Comparison of ENCODE assay signal across 19 mouse cellular contexts in the genomic region with DNA sequence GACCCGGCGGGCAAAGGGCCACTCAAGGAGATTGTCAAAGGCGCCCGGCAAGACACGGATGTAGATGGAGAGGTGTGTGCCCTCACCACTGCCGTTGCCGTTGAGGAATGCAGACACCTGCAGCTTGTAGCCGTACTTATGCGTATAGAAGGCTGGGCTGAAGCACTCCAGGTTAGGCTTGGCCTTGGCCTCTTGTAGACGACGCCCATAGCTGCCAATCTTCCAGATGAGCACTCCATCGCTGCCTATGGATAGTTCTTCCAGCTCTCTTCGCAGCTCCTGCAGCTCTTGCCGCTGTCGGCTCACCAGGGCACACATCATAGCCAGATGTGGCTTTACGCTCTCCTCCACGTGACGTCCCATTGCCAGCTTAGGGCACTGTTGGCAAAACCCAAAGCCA. TPM values are rescaled to one million over a fixed set of nuclear protein-coding genes. Genes with fewer than 3 reads are reported as not detected.
DNase-seq lines count a peak whose midpoint lies in the region; ATAC-seq lines count a peak whose summit lies in the region.
"Had no signal": no experiment of that assay in that cellular context is flagged by ENCODE, and none has a peak within 500 bp of the region (broad histone marks: within the 10 kb centered on the region; RNA-seq: fewer than 3 reads in every experiment).

No protein-coding gene starts in this region.

- peaks cover 45% of the 10 kb centered on the region for H3K4me1 ChIP-seq in heart, embryonic 10.5 days
- peaks cover 68% of the 10 kb centered on the region for H3K4me1 ChIP-seq in neural tube, embryonic 13.5 days (replicated peaks)

- no peak overlapping the region for H3K27ac ChIP-seq in heart, embryonic 10.5 days
- H3K27ac ChIP-seq in neural tube, embryonic 13.5 days (replicated peaks): 0 out of 2 replicates have a peak overlapping the region, but pooled peaks have one; percentile 38

- no peak for ATAC-seq in neural tube, embryonic 13.5 days (ENCODE audit: low read depth)
- ATAC-seq in granulocyte monocyte progenitor cell, adult 5-6 weeks (replicated peaks; ENCODE audit: poor library complexity, severe bottlenecking): no peak
- ATAC-seq: activated CD4-positive, CD25-positive, alpha-beta regulatory T cell, adult 4 months; inflammation-experienced regulatory T-cells, adult 6 months; midbrain, embryonic 16.5 days had no signal

- H3K9ac ChIP-seq in neural tube, embryonic 13.5 days: no peak overlapping the region
- H3K9ac ChIP-seq: forebrain, embryonic 12.5 days had no signal

- peaks cover 80% of the 10 kb centered on the region for H3K36me3 ChIP-seq in heart, embryonic 10.5 days
- H3K36me3 ChIP-seq in neural tube, embryonic 13.5 days: peaks cover 72% of the 10 kb centered on the region

- no peak overlapping the region for H3K4me3 ChIP-seq in heart, embryonic 10.5 days
- H3K4me3 ChIP-seq in neural tube, embryonic 13.5 days: no peak overlapping the region
- H3K4me3 ChIP-seq: forebrain, embryonic 12.5 days had no signal

- H3K27me3 ChIP-seq in heart, embryonic 10.5 days (ENCODE audit: insufficient read depth, poor library complexity, severe bottlenecking): no peaks in the 10 kb centered on the region
- no peaks in the 10 kb centered on the region for H3K27me3 ChIP-seq in neural tube, embryonic 13.5 days
- H3K27me3 ChIP-seq: forebrain, embryonic 12.5 days had no signal

- WGBS in heart, embryonic 10.5 days: 92% methylated on average over 18 of the region's 18 CpGs
- 90% methylated on average over 18 of the region's 18 CpGs for WGBS in neural tube, embryonic 13.5 days

- DNase-seq in heart, adult 11 months: peak; percentile 91
- no peak for DNase-seq in heart, embryonic 10.5 days (ENCODE audit: low spot score)
- DNase-seq in kidney, postnatal 10 days: peak; percentile 25
- DNase-seq in kidney, adult 9 months: no peak
- no peak for DNase-seq in neural tube, embryonic 10.5 days (ENCODE audit: extremely low spot score, low spot score)
- no peak for DNase-seq in spleen, postnatal 36 days (ENCODE audit: low spot score in 2 of 2)
- DNase-seq: adrenal gland, postnatal 25 days; B cell, adult 2 months; cerebellum, adult 18-20 months; cerebellum, postnatal 36 days; gastrocnemius, postnatal 10 days; thymus, postnatal 25 days had no signal

- H3K4me2 ChIP-seq in neural tube, embryonic 13.5 days: no peak overlapping the region
- H3K4me2 ChIP-seq: forebrain, embryonic 12.5 days had no signal

- no peaks in the 10 kb centered on the region for H3K9me3 ChIP-seq in heart, embryonic 10.5 days
- H3K9me3 ChIP-seq in neural tube, embryonic 13.5 days: no peaks in the 10 kb centered on the region
- H3K9me3 ChIP-seq: forebrain, embryonic 12.5 days; megakaryocyte, embryonic 14.5 days had no signal

RNA-seq across cellular contexts. Expression of gene Traf4, which starts 5.2 kb away (rescaled TPM):
- polyA plus RNA-seq in heart, embryonic 10.5 days (2016; fragmentation: Nextera tagmentation; extraction: Ambion mirVana): 57.9 and 88.7 TPM in 2 replicates
- polyA plus RNA-seq in neural tube, embryonic 13.5 days (2015; fragmentation: Nextera tagmentation; extraction: Ambion mirVana): 128 and 131 TPM in 2 replicates
- 4.9 and 7.3 TPM in 2 replicates for total RNA-seq in granulocyte monocyte progenitor cell, adult 5-6 weeks (2014; fragmentation: Nextera tagmentation)
- total RNA-seq in granulocyte monocyte progenitor cell, adult 5-6 weeks (2017): 2.8 and 3.6 TPM in 2 replicates

RNA-seq across cellular contexts. Expression of gene Nek8, which starts 16.3 kb away (rescaled TPM):
- polyA plus RNA-seq in heart, embryonic 10.5 days (2016; fragmentation: Nextera tagmentation; extraction: Ambion mirVana): 15.3 and 16.5 TPM in 2 replicates
- 8.2 and 8.3 TPM in 2 replicates for polyA plus RNA-seq in neural tube, embryonic 13.5 days (2015; fragmentation: Nextera tagmentation; extraction: Ambion mirVana)
- total RNA-seq in granulocyte monocyte progenitor cell, adult 5-6 weeks (2014; fragmentation: Nextera tagmentation): 3.5 and 14.4 TPM in 2 replicates
- 5.8 and 6.1 TPM in 2 replicates for total RNA-seq in granulocyte monocyte progenitor cell, adult 5-6 weeks (2017)

RNA-seq across cellular contexts. Expression of gene Tlcd1, which starts 16.3 kb away (rescaled TPM):
- polyA plus RNA-seq in heart, embryonic 10.5 days (2016; fragmentation: Nextera tagmentation; extraction: Ambion mirVana): 16.9 and 18.7 TPM in 2 replicates
- polyA plus RNA-seq in neural tube, embryonic 13.5 days (2015; fragmentation: Nextera tagmentation; extraction: Ambion mirVana): 10.2 and 11.1 TPM in 2 replicates
- total RNA-seq in granulocyte monocyte progenitor cell, adult 5-6 weeks (2014; fragmentation: Nextera tagmentation): 1.1 and 3.5 TPM in 2 replicates
- 2.9 and 4.1 TPM in 2 replicates for total RNA-seq in granulocyte monocyte progenitor cell, adult 5-6 weeks (2017)

RNA-seq across cellular contexts. Expression of gene Rpl23a, which starts 23.2 kb away (rescaled TPM):
- 863 and 999 TPM in 2 replicates for polyA plus RNA-seq in heart, embryonic 10.5 days (2016; fragmentation: Nextera tagmentation; extraction: Ambion mirVana)
- 930 and 991 TPM in 2 replicates for polyA plus RNA-seq in neural tube, embryonic 13.5 days (2015; fragmentation: Nextera tagmentation; extraction: Ambion mirVana)
- total RNA-seq in granulocyte monocyte progenitor cell, adult 5-6 weeks (2014; fragmentation: Nextera tagmentation): 5,451 and 5,560 TPM in 2 replicates
- total RNA-seq in granulocyte monocyte progenitor cell, adult 5-6 weeks (2017): 3,079 and 3,080 TPM in 2 replicates

RNA-seq across cellular contexts. Expression of gene Rab34, which starts 28.1 kb away (rescaled TPM):
- 63.2 and 88.1 TPM in 2 replicates for polyA plus RNA-seq in heart, embryonic 10.5 days (2016; fragmentation: Nextera tagmentation; extraction: Ambion mirVana)
- polyA plus RNA-seq in neural tube, embryonic 13.5 days (2015; fragmentation: Nextera tagmentation; extraction: Ambion mirVana): 58.8 and 60.3 TPM in 2 replicates
- total RNA-seq in granulocyte monocyte progenitor cell, adult 5-6 weeks (2014; fragmentation: Nextera tagmentation): 6.1 and 7.2 TPM in 2 replicates
- total RNA-seq in granulocyte monocyte progenitor cell, adult 5-6 weeks (2017): 1.5 and 3.6 TPM in 2 replicates
- polyA plus RNA-seq: activated CD4-positive, CD25-positive, alpha-beta regulatory T cell, adult 4 months had no signal

Comparison
In these comparisons a context has a peak if more than half of its experiments do, and no peak if none do; other contexts are left out.
1. DNase-seq: peak in heart, adult 11 months (single experiment) and kidney, postnatal 10 days (single experiment); none in heart, embryonic 10.5 days (single experiment), kidney, adult 9 months (single experiment), neural tube, embryonic 10.5 days (single experiment) and spleen, postnatal 36 days (0 of 2).